Mouse (Mus musculus) CD8-positive naive resting alpha-beta T cell, adult 2 months (primary cell): Measurements from ENCODE around the gene Dpm2.
A peak's percentile ranks its signal among the peaks of the same experiment; 100 is the strongest.

Experiments
- DNase-seq, 2 experiments: peaks; one replicate each; pipeline ENCODE4 v3.0.0; 2022; ENCODE audit warnings: low read depth in 2 of 2, low spot score in 2 of 2

The Dpm2 gene

DNA sequence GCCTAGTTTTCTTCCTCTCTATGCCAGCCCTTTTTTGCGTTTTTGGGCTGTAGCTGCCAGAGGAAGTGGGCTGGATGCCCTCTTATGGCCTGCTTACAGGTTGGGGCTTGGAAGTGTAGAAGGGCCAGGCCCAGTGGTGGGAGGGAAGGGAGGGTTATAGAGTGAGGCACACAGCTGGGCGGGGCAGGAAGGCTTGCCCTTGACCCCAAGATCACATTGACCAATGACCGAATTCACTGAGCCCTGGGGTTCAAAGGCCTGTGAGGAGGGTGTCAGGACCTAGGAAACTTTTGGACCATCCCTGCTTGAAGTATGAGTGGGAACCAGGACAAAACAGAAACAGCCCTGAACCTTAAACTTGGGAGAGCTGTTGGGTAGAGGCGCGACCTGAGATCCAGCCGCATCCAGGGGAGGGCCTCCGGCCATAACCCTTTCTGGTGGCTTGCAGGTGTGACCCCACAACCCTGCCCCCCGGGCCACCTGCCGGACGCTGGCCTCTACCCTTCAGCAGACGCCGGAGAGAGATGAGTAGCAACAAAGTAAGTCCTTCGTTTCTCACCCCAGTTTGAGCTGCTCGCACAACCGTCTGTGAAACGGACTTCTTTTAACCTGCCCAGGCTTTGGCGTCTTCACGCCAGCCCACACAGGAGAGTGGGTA, 38.2 kb downstream of the Dpm2 start:
- DNase-seq: no peak

DNA sequence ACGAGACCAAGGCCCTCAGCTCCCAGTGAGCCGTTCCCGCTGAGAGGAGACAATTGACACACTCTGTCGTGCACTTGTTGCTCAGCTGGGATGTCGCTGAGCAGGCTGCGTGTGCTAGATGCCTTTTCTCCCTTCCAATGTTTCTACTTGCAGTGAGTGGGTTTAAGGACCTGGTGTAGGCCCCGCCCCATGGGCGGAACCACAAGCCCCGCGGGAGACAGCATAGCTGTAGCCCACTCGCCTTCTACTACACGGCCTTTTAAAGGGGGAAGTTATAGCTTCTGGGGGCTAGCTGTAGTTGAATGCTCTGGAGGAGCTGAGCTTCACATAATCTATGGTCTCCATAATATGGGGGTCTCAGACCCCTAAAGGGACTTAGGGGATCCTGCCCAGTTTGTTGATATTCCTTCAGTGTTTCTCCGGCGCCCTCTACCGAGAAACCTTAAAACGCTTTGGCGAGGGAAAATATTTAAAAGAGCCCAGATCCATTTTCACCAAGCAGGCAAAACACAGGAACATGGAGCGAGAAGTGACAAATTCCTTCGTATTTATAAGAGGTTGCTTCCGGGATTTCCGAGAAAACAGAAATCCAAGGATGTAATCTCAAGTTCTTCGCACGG, 40.1 kb downstream of the Dpm2 start:
- peak in 1 of 2 experiments; percentile 4 for DNase-seq

DNA sequence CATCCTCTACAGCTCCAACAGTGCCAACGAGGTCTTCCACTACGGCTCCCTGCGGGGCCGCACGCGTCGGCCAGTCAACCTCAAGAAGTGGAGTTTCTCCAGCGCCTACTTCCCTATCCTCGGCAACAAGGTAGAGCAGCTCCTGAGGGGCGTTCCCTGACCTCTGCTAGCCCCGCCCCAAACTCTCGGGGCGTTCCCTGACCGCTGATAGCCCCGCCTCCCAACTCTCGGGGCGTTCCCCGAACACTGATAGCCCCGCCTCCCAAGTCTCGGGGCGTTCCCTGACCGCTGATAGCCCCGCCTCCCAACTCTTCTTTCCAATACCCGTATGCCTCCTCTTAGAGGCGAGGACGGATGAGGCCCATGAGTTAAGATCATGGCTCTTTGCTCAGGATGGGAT, 41.6 kb downstream of the Dpm2 start:
- no peak for DNase-seq

DNA sequence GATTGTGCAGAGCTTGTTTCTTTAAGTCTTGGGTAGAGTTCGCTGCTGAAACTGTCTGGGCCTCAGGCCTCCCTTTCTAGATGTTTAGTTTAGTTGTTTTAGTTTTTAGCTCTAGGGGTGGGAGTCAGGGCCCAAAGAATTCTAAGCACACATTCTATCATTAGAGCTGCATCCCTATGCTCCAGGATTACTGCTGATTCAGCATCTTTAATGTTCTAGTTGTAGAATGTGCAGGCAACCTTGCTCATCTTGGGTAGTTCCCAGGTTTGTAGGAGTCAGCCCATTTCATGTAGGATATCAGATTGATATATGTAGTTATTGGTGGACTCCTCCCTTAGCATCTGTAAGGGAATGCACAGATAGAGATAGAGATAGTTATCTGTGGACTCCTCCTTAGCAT, 46.5 kb downstream of the Dpm2 start:
- no peak for DNase-seq

DNA sequence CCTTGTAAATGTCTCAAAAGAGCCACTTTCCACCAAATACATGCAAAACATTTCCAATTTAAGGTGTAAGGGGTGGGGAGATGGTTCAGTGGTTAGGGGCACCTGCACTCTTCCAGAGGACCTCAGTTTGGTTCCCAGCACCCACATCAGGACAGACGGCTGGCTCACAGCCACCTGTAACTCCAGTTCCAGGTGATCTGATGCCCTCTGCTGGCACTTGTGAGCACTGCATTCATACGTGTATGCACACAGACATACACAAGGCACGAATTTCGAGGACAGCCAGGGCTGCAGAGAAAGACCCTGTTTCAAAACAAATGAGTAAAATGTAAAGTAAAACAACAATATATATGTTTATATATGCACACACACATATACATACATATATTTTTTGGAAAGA, 46.9 kb downstream of the Dpm2 start:
- no peak for DNase-seq

DNA sequence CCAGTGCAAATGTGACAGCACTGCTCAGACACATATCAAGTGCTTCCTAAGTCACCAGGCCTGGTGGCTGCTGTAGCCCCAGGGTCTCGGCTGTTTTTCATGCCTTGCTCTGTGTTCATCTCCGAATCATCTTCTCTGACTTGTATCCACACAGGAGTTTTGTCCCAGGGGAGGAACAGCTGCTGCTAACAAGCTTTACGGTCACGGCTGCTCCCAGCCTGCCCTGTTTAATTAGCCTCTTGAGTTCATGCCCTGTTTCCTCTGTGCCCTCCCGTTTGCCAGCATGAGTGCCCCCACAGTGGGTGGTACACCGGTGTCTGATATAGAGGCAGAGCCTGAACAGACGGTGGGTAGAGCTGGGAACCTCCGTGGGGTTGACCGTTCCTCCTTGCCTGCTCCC, 47.4 kb downstream of the Dpm2 start:
- DNase-seq: no peak

DNA sequence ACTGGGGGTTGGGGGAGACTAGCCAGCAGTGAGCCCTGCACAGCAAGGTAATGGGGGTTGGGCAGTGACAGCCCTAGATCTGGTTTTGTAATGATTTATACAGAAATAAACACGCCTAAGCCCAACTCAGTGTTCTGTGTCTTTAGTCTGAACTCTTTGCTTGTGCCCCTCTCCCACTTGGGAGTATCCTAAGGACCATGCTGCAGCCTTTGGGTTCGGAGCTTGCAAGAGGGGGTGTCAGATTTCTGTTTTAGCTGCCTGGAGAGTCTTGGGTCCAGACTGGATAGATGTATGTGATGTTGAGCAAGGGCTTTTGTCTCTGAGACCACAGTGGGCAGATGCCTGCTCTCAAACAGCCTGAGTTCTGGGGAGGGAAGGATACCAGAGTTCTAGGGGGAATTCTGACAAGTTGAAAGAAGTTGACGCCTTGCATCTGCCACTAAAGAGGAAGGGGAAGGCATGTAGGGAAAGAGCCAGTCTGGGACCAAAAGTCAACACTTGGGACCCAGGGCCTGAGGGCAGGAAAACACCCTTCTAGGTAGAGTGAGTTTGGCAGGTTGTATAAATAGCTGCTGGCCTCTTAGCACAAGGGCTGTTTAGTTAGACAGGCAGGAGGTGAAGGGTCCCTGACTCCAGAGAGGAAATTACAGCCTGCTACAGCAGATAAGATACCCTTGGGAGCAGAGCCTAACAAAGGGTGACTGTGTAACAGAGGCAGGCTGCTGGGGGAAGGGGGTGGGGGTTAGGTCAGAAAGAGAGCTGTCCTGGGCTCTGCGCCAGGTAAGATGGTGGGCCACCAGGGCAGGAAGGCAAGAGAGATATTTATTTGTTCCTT, 50.2 kb downstream of the Dpm2 start:
- no peak for DNase-seq

DNA sequence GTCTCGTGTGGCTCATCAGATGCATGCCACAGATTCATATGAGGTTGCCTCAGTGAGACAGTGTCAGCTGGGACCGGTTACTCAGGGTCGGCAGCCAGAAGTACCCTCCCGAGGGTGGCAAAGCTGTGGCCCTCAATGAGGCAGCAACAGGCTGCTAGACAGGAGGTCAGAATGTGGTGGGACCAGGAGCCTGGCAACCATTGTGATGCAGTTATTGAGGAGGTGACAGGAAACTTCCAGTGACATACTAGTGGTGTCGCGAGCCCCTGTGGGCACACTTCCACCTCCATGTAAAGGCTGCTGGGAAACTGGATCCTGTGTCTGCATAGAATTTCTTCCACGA, 50.8 kb downstream of the Dpm2 start, which contains the start of gene Ak1:
Ak1 (plus strand) TSS at position 242 of the 343 bp plus-strand sequence.
- no peak for DNase-seq
